Mouse (Mus musculus) activated CD4-positive, CD25-positive, alpha-beta regulatory T cell (primary cell): ENCODE measurements around the gene Ccs. TPM values are rescaled to one million over a fixed set of nuclear protein-coding genes. Genes with fewer than 3 reads are reported as not detected.

Experiments
- polyA plus RNA-seq, 2 experiments: library from polyadenylated mRNA; unstranded; fragments of 100-300 nt; shearing (Covaris generic); gene quantifications; one replicate each; pipeline ENCODE4 v1.2.1; 2017

The Ccs gene
- polyA plus RNA-seq, result 100 to 1,000 TPM; 132 to 164 TPM

GRCm38 (mm10) chr19:4839149-4839548 lies at the start of gene Ccs, which contains the start of gene Ccdc87:
Gene Ccs (minus strand): TSS chr19:4839332.
Gene Ccdc87 (plus strand): TSS chr19:4839366.

GRCm38 (mm10) chr19:4878405-4879323 lies 39.5 kb upstream of the Ccs start, which contains the start of gene Zdhhc24:
Gene Zdhhc24 (plus strand): TSS chr19:4878668.

GRCm38 (mm10) chr19:4877785-4878184 lies 38.7 kb upstream of the Ccs start, which contains the start of gene Actn3:
Gene Actn3 (minus strand): TSS chr19:4877909.

GRCm38 (mm10) chr19:4854552-4855469 lies 15.7 kb upstream of the Ccs start, which contains the start of gene Ctsf:
Gene Ctsf (plus strand): TSS chr19:4855130.

GRCm38 (mm10) chr19:4811063-4811908 lies 27.8 kb downstream of the Ccs start, which contains the start of the genes Gm21992 and Rbm14:
Gene Gm21992 (minus strand): TSS chr19:4811612.
Gene Rbm14 (minus strand): TSS chr19:4811634.

GRCm38 (mm10) chr19:4793831-4794422 lies 45.2 kb downstream of the Ccs start, which contains the start of gene Rbm4:
Gene Rbm4 (minus strand): TSS chr19:4793901.

Other genes starting within 250 kb of the Ccs start
- gene Lrfn4, start 223.7 kb downstream of the Ccs start, polyA plus RNA-seq, result 1 to 10 TPM in 1 of 2 experiments, under 1 TPM in 1; 0.42 to 1.0 TPM
- 10 to 100 TPM; 55.2 to 61.6 TPM for gene Rce1, start 213.7 kb downstream of the Ccs start, polyA plus RNA-seq
- under 1 TPM in 1 of 2 experiments, not detected in 1; 0.74 TPM for gene Gm960, start 140.7 kb downstream of the Ccs start, polyA plus RNA-seq
- under 1 TPM; 0.18 to 0.80 TPM for gene Sptbn2, start 128.2 kb downstream of the Ccs start, polyA plus RNA-seq
- gene Rbm4b, start 82.8 kb downstream of the Ccs start, polyA plus RNA-seq, result 10 to 100 TPM; 35.8 TPM
- gene Rbm4, start 45.4 kb downstream of the Ccs start, polyA plus RNA-seq, result 10 to 100 TPM; 47.2 to 53.7 TPM
- 10 to 100 TPM; 24.6 to 37.9 TPM for gene Gm21992, start 27.7 kb downstream of the Ccs start, polyA plus RNA-seq
- gene Rbm14, start 27.7 kb downstream of the Ccs start, polyA plus RNA-seq, result 10 to 100 TPM; 37.0 to 61.2 TPM
- gene Ccdc87, start within 50 bp of the Ccs start, polyA plus RNA-seq, result under 1 TPM; 0.05 to 0.41 TPM
- 1 to 10 TPM; 3.3 to 6.6 TPM for gene Ctsf, start 15.8 kb upstream of the Ccs start, polyA plus RNA-seq
- gene Actn3, start 38.6 kb upstream of the Ccs start, polyA plus RNA-seq, result under 1 TPM; 0.06 to 0.35 TPM
- gene Zdhhc24, start 39.3 kb upstream of the Ccs start, polyA plus RNA-seq, result 10 to 100 TPM in 1 of 2 experiments, 1 to 10 TPM in 1; 6.8 to 12.0 TPM
- gene Bbs1, start 67.3 kb upstream of the Ccs start, polyA plus RNA-seq, result under 1 TPM; 0.44 to 0.49 TPM
- gene Dpp3, start 89.0 kb upstream of the Ccs start, polyA plus RNA-seq, result 100 to 1,000 TPM in 1 of 2 experiments, 10 to 100 TPM in 1; 85.9 to 129 TPM
- under 1 TPM; 0.35 to 0.90 TPM for gene Peli3, start 103.8 kb upstream of the Ccs start, polyA plus RNA-seq
- gene Mrpl11, start 122.8 kb upstream of the Ccs start, polyA plus RNA-seq, result 10 to 100 TPM; 51.3 to 68.1 TPM
- under 1 TPM in 1 of 2 experiments, not detected in 1; 0.85 TPM for gene Npas4, start 151.0 kb upstream of the Ccs start, polyA plus RNA-seq
- 1 to 10 TPM; 1.7 to 2.1 TPM for gene Slc29a2, start 184.5 kb upstream of the Ccs start, polyA plus RNA-seq
- 10 to 100 TPM; 12.0 to 16.9 TPM for gene B4gat1, start 199.5 kb upstream of the Ccs start, polyA plus RNA-seq
- gene AC124502.3, start 199.6 kb upstream of the Ccs start, polyA plus RNA-seq, result under 1 TPM; 0.57 to 0.63 TPM
- gene Brms1, start 202.0 kb upstream of the Ccs start, polyA plus RNA-seq, result 10 to 100 TPM; 79.6 to 86.4 TPM
- gene Rin1, start 211.1 kb upstream of the Ccs start, polyA plus RNA-seq, result not detected
- under 1 TPM in 1 of 2 experiments, not detected in 1; 0.26 TPM for gene Cd248, start 228.7 kb upstream of the Ccs start, polyA plus RNA-seq
- under 1 TPM in 1 of 2 experiments, not detected in 1; 0.29 TPM for gene Tmem151a, start 246.2 kb upstream of the Ccs start, polyA plus RNA-seq
- 10 to 100 TPM; 48.8 to 50.8 TPM for gene Yif1a, start 249.2 kb upstream of the Ccs start, polyA plus RNA-seq